Mouse (Mus musculus): ENCODE results near the gene 2210017I01Rik. TPM values are rescaled to one million over a fixed set of nuclear protein-coding genes. Genes with fewer than 3 reads are reported as not detected.

2210017I01Rik gene
- total RNA-seq (2021), result not detected
- long read RNA-seq, experiment 1, result 0 reads
- long read RNA-seq, experiment 2, result 0 reads

DNA sequence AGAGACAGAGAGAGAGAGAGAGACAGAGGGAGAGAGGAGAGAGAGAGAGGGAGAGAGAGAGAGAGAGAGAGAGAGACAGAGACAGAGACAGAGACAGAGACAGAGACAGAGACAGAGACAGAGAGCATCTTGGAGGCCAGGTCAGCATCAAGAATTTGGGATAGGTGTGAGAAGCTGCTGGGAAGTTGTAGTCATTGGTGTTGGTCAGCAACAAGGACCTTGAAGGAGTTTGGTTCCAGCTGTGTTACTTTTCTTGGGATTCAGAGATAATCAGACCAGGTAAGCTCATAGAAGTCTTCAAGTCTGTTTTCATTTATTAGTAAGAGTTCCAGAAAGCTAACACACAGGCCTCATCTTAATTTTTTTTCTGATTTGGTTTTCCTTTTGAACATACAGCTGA is at the start of gene 2210017I01Rik:
2210017I01Rik (minus strand) TSS at position 101 of the 400 bp plus-strand sequence.
- DNase-seq (ENCODE audit: low spot score in 2 of 2), result no peak

DNA sequence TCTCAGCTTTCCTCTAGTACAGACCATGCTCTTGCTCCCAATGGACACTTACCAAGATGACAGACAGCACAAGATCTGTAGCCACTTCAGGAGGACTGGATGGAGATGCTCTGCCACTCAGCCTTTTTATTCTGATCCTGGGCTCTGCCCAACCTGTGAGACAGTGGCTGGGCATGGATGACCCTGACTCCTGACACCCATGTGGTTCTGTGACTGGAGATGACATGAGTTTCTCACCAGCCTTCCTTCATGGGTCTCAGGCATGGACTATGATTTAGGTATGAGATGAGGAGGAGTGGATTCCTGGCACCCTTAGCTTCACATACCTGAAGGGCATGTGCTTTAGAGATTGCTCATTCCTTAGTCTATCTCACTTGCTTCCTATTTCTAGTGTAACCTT is 49.5 kb upstream of the 2210017I01Rik start, which contains the start of gene Lce1b:
Lce1b (minus strand) TSS at position 101 of the 400 bp plus-strand sequence.
- DNase-seq (ENCODE audit: low spot score in 2 of 2), result no peak

DNA sequence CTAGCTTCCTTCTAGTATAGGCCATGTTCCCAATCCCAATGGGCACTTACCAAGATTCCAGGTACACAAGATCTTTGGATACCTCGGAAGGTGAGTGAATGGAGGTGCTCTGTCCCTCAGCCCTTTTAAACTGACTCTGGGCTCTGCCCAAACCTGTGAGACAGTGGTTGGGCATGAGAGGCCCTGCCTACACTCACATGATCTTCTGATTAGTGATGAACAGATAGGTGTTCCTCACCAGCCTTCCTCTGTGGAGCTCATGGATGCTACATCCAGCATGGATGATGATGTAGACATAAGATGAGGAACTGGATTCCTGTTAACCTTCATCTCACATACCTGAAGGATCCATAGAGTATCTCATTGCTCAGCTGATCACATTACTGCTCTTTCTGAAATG is 40.9 kb upstream of the 2210017I01Rik start, which contains the start of gene Lce1a1:
Lce1a1 (minus strand) TSS at position 101 of the 400 bp plus-strand sequence.
- no peak for DNase-seq (ENCODE audit: low spot score in 2 of 2)

DNA sequence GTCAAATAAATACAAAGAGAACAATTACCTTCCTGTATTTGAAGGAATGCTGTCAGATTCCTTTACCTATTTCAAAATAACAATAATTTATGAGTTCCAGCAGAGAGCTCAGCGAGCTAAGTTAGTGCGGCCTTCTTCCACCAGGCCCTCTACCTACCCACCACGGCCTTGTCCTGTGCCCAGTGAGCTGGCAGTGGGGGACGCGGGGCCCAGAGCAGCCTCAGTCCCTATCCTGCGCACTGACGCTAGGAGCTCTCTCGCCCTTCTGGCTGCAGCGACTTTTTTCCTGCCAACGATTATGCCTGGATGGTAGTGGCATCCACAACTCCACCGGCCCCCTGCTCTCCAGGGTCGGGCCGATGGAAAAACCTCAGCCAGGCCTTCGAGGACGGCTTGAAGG is 32.6 kb upstream of the 2210017I01Rik start:
- DNase-seq (ENCODE audit: low spot score in 2 of 2), result no peak

DNA sequence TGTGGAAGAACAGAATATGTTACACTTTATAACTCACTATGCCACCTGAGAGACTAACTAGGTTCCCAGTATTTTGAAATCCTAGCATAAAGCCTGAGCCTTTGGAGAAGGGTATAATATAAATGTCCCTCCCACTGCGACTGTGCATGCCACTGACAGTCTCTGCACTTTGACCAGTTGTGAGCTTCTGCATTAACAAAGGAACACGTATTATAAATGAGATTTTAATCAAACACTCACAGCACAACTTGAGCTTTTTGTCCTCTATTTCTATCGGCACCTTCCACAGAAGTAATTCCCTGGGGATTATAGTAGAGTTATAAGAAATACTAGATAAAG is 31.3 kb upstream of the 2210017I01Rik start:
- no peak for DNase-seq (ENCODE audit: low spot score in 2 of 2)

DNA sequence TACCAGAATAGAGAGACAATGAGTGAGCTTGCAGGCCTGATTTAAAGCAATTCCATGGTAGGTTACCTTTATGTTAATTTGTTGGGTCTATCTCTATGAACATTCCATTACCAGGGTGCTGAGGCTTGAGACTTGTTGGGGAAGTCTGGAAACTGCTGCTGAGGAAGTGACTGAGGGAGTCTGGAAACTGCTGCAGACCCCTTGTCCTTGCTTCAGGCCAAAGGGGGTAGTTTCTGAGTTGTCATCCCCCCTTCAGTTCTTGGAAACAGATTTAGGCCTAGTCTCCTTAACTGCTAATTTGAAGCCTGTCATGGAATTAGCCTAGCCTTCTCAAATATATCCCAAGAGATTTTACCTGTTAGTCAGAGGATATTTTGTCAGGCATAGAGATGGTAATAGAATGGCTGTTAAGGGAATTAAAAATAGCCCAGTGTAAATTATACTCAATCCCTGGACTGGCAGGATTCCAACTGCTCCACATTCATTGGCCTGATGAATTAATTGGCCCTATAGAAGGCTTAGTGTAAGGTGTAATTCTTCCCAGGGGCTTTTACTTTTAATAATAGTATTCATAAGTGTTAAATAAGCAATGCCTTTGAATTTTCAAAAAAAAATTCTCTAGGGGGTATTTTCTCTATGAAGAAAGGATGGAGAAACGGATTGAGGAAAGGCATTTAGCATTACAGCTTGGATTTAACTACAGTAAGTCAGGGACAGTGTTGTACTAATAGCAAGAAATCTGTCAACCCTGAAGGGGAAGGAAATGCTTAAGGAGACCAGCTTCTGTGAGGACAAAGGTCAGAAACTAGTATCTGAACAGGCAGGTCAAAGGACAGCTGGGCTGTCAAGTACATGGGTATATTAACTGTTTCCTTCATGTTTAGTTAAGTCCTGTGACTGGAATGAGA is 30.7 kb upstream of the 2210017I01Rik start:
- DNase-seq (ENCODE audit: low spot score in 2 of 2), result no peak

DNA sequence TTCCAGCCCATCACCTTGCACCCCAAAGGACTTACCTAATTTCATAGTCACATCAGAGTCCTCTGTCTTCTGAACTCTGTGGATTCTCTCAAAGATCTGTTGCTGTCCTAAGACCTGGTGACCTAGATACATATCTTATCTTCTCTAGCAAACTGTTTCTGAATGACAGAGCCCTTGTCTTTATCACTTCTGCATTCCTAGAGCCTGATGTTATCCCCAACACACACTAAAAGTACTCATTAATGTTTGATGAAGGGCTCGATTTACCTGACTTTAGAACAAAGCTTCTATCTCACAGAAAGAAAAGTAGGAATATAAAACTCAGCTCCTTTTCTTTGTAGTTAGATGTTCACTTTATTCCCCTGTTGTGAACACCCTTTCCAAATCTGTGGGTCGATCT is 14.3 kb upstream of the 2210017I01Rik start, which contains the start of gene Lce6a:
Lce6a (minus strand) TSS at position 101 of the 400 bp plus-strand sequence.
- DNase-seq (ENCODE audit: low spot score in 2 of 2), result no peak

DNA sequence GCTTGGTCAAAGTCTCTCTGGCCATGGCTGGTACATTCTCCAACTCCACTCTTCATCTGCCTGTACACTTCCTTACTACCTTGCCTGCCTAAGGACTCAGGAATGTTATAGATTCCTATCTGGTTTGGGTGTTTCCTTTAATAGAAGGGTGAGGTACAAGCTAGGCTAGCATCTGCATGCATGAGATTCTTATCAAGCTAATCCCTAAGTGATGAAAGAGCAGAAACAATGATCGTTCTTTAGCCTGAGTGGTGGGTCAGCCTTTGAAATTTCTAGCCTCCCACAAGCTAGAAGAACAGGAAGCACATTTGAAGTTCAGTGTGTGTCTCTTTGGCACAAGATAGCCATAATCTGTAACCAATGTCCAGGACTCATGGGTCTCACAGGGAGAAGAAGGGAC is 2.5 kb upstream of the 2210017I01Rik start:
- DNase-seq (ENCODE audit: low spot score in 2 of 2), result no peak

DNA sequence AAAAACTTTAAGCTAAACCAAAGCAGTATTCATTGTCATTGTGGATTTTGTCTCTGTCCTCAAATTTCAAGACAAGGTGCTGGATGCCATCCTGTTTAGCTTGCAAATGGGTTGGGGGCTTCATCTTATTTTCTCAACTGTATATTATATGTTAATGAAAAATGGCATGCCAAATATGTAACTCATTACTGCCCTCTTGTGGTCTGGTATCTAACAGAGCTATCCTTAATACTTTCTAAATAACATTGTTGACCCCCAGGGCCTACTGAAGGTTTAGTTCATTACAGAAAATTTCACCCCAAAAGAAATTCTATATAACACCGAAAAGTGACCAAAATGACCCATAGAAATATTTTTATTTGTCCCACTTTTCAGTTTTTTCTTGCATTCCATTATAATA is 5.1 kb downstream of the 2210017I01Rik start:
- DNase-seq (ENCODE audit: low spot score in 2 of 2), result no peak

DNA sequence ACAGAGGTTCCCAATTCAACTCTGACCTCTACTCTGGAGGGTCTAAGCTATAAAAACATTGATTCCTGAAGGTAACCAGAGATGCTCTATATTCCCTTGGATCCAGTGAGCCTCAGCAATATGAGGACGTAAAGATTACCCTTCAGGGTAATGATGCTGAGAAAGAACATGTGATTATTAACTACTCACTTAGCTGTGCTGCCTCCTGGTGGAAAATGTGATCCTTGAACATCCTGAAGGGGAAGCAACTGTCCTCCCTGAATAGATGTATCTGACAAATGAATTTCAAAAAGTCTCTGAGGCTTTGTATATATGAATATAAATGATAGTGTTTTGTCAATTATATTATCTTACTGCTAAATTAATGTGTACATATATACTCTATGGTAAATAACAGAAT is 6.8 kb downstream of the 2210017I01Rik start:
- no peak for DNase-seq (ENCODE audit: low spot score in 2 of 2)

DNA sequence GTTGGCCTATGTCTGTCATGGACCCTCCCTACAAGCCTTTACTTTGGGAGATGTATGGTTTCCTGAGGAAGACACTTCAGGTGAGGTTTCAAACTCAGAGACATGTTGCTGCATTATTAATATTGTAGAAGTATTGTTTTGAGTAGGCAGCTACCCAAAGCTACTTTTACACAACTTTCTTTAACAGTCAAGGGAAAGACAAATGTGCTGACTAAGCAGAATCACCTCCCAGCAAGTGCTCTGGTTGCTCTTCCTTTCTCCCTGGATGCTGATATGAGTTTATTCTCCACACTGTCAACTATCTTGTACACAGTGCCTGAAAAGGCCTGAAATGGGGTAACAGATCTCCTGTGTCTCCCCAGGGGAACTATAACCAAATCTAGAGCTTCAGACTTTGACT is 7.3 kb downstream of the 2210017I01Rik start:
- DNase-seq (ENCODE audit: low spot score in 2 of 2), result no peak

DNA sequence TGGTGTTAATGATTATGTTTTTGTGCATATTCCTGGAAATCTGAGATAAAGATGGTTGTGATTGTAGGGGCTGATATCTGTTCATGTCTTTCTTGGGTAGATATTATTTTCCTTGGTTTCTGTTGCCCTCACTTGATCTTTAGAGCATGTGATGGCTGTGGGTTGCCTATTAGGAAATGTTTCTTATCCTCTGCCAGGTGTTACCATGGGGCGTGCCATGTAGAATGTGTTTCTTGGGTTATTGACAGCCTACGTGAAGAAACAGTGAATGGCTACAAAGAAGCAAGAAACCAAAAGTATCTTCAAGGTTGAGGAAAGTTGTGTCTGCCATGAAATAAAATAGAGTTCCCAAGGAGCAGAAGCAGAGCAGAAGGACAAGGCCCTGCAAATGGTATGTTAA is 8.9 kb downstream of the 2210017I01Rik start:
- DNase-seq (ENCODE audit: low spot score in 2 of 2), result no peak

DNA sequence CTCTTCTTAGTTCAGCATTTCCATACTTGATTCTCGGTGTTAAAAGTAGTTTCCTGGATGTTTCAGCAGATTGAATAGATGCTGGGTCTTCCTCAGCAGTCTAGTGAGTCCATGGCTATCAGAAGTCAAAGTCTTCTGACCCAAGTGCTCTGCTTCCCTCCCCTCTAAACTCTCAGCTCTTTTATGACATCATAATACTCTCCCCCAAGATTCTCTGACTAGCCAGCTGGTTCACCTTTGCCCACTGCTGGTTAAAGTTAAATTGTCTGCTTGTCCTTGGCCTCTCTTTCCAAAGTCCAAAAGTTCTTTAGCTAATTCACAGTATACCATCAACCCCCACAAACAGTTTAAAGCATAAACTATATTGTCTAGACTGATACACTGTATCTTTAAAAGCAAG is 18.4 kb downstream of the 2210017I01Rik start, which contains the start of gene Smcp:
Smcp (minus strand) TSS at position 140 of the 400 bp plus-strand sequence.
- DNase-seq (ENCODE audit: low spot score in 2 of 2), result no peak

DNA sequence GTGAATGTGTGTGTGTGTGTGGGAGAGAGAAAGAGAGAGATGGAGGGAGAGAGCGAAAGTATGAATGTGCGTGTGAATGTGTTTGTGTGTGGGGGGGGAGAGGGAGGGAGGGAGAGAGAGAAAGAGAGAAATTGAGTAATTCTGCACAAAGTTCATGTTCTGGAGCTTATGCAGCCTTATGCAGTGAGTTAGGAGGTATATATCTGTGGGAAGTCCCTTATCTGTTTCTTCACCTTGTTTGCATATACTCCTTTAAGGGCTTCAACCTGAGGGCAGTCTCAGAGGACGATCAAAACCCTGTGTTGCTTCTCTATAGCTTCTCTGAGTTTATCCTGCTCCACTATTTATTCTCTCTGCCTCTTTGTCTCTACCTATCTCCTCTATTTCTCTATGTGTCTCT is 20.1 kb downstream of the 2210017I01Rik start:
- no peak for DNase-seq (ENCODE audit: low spot score in 2 of 2)

DNA sequence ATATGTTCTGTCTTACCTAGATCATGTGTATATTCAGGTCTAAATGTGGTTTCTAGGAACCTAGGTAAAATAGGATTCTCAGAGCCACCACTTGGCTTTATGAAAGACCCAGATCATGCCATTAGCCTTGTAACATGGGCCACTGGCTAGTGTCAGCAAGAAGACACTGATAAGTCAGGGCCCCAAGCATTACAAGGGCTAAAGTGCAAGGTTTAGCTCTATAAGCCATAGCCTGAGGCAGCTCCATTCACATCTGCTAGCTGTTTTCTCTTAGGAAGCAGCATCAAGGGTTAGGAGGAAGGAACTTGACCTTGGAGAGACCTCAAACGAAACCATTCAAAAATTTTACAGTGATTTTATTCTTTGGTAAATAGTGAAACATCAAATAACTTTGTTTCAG is 22.2 kb downstream of the 2210017I01Rik start:
- DNase-seq (ENCODE audit: low spot score in 2 of 2), result no peak

DNA sequence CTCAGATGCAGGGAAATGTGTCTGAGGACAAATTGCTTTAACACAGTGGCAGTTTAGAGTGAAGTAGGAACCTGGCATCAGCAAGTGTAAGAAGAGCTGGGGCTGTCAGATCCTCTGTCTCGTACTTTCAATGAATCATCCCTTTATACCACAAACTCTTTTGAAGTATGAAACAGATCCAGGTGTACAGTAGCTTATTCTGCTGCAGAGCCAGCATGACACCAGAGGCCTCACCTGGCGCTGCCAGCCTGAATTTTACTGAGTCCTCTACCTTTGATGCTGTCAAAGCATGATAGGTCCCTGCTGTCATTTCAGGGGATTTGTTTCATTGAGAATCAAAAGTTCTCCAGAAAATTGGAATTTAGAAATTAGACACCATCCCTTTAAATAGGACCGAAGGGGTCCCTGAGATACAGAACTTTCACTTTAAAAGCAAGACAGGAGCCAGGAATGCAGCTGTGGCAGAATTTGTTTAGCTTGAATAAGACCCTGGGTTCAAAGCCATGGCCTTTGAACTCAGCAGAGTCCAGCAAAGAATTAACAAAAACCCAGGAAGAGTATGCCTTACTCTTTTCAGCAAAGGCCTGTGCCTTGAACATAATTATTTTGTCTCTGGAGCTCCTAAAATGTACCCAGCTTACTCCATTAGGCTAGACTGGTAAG is 24.0 kb downstream of the 2210017I01Rik start:
- DNase-seq (ENCODE audit: low spot score in 2 of 2), result no peak

DNA sequence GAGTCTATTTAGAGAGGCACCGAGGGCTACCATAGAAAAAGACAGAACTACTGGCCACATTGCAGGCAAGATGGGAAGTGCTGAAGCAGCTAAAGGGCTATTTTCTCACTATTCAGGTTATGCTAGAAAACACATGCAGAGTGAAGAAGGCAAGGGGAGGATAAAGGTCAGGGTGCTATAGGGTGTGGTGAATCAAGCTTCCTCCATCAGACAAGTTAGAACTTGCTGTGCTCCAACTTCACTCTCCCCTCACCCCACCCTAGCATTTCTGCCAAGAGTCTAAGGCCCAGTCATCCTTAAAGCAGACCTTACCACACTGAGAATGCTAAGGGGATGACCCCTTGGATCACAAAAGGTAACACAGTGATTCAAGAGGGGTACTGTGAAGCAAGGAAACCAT is 27.8 kb downstream of the 2210017I01Rik start:
- no peak for DNase-seq (ENCODE audit: low spot score in 2 of 2)

DNA sequence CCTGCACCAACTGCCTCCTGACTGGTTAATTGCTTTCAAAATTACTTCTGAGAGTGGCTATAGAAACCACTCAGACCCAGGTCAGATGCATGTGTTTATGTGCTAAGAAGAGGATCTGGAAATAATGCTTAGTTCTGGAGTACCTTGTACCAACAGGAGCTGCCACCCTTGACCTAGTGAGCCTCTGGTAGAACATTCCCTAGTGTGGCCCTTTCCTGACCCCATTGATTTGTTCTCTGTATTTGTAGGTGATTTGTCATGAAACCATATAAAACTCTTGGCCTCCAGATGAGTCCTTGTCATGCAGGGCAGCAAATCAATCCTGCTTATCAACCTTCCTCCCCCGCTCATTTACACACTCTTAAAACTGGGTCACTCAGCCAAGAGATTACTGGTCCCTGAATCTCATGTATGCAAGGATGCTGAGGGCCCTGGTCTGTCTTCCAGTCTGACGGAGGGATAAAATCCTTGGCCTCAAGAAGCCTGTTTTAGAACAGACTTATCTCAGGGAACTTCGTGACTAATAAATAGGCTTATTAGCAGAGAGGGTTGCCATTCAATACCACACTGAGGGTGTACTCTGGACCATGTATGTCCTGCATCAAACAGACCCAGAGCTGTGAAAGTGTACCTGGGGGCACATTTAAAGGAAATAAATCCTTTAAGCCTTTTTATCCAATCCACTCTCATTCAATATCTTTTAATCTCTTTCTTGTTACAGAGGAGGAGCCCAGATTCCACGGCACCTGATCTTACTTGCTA is 28.5 kb downstream of the 2210017I01Rik start:
- no peak for DNase-seq (ENCODE audit: low spot score in 2 of 2)

DNA sequence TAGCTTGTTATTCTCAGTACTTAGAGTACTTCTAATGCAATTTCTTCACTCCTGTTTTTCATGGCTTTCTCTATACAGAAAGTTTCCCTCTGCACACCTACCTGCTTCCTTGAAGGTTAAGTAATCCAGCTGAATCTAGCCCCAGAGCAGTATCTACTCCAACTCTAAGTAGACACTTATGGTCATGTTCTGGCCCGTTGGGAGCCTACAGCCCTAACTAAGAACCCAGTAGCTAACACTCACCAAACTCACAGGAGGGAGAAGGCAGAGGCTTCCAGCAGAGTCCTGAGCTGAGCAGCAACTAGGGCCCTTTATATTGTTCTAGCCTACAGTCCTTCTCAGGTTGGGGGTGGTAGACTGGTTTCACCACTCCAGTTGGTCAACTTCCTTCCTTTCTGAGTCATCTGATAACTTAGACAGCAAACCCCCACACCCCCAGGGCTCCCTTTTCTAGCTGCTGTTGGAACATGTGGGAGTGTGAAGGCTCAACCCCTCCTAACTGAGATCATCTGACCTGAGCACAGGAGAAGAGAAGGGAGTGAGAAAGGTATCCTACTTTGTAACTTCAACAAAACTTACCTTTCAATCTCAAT is 33.7 kb downstream of the 2210017I01Rik start, which contains the start of gene Ivl:
Ivl (minus strand) TSS at position 287 of the 593 bp plus-strand sequence.
- DNase-seq (ENCODE audit: low spot score in 2 of 2), result no peak

DNA sequence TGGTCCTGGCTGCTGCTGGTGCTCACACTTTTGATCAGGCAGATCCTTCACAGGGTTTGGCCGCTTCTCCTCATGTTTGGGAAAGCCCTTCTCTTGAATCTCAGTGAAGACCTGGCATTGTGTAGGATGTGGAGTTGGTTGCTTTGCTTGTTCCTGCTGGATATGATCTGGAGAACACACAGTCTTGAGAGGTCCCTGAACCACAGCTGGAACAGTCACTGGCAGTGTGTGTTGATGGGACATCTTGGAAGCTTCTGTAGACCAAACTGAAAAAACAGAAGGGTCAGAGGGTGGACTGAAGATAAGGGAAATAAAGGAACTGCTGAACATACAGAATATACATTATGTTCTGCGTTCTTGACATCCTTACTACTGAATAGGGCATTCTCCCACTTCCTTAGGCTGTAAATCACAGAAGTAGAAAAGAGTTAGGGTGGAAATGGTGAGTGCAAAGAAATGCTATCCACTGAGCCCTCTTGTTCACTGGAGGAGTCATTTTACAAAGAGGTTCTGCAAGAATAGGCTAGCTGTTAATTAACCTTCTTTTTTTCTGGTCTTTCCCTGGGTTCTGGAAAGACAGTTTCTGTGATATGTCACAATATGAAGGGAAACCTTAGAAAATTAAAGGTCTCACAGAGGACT is 34.7 kb downstream of the 2210017I01Rik start:
- no peak for DNase-seq (ENCODE audit: low spot score in 2 of 2)
